Mouse (Mus musculus) left cerebral cortex, adult 8-10 months (tissue): ENCODE results near the gene Rgs14. TPM values are rescaled to one million over a fixed set of nuclear protein-coding genes. Genes with fewer than 3 reads are reported as not detected.

Experiments
- DNase-seq, 2 experiments: peaks; one replicate each; pipeline ENCODE4 v3.0.0; 2022; ENCODE audit warnings: low spot score in 2 of 2
- total RNA-seq, 4 experiments: library from RNA; stranded (reverse); gene quantifications; 2 replicates each; pipeline ENCODE4 v1.2.4; 2022

Rgs14 gene
- 10 to 100 TPM; 54.2 to 59.0 (median 55.0) TPM for total RNA-seq

DNA sequence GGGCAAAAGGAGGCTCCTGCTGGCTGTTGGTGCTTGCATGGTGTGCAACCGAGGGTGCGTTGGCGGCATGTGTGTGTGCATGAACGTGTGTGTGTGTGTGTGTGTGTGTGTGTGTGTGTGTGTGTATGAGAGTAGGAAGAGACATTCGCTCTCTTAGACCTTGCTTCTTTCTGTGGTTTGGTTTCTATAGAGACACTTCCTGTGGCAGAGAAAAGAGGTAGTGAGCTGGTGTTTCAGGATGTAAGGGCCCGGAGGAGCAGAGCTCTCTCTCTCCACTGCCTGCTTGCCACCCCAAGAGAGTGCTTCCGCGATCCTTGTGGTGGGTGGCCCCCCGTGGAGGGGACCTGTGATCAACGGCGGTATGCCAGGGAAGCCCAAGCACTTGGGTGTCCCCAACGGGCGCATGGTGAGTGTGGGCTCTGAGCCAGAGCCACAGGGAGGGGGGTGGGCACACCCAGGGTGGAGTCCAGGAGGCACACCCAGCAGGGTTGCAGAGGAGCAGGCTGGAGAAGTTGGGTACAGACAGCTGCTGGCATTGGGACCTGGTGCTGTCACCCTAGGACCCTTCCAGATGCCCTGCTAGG lies at the start of gene Rgs14:
Gene Rgs14, plus strand, starts transcription at position 202 of the 584 bp plus-strand sequence.
- peak; percentile 26 to 65 for DNase-seq

DNA sequence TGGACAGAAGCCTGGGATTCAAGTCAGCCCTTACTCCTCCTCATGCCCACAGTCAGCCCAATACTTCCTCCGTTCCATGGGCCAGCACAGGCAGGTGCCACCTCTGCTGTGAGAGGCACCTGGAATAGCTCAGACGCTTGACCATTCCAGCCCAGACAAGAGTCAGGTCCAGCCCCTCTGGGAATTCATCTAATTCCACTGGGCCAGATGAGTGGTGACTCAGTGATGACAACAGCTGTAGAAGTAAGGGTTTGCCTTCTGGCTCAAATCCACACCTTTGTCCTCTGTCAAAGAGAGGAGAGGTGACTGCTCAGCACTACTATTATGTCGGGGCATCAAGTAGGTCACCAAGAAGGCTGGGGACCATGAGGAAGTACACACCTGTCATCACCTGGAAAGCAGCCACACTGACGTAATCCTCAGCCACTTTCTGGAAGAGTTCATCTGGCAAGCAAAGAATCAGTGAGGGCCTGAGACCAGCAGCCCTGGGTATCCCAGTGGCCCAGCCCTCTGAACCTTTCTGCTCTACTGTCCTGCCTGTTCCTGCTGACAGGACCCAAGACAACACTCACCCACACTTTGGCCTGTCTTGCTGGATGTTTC lies 49.5 kb upstream of the Rgs14 start, which contains the start of gene Prelid1:
Gene Prelid1, plus strand, starts transcription at position 570 of the 603 bp plus-strand sequence.
- DNase-seq = peak in 1 of 2 experiments; percentile 21

DNA sequence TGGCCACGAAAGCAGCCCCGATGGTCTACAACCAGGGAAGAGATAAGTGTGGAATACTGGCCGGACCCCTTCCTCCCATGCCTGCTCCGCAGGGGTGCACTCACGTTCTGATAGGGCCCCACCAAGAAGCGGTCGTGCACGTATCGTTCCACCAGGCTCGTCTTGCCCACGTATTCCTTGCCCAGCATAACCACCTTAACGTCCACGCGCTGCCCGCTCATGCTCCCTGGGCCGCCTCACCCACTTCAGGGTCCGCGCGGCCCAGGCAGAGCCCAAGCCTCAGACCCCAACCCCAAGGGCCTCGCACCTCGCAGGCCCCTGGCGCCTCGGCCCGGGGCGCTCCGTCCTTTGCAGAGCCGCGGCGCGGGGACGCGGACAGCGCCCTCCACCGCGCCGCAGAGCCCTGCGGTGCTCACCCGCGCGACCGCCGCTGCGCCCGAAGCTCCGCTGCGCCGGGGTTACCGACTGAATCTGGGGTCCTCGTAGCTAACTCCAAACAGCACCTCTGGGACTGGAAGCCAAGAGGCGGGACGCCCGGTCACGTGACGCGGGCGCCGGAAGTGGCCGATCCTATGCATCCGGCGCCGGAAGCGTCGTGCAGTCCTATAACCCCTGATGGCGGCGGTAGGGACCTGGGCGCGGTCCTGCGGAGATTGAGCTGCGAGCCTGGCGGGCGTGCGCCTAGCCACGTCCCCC lies 48.0 kb upstream of the Rgs14 start, which contains the start of gene Rab24:
Gene Rab24, minus strand, starts transcription at position 513 of the 696 bp plus-strand sequence.
- DNase-seq = peak; percentile 79 to 85

DNA sequence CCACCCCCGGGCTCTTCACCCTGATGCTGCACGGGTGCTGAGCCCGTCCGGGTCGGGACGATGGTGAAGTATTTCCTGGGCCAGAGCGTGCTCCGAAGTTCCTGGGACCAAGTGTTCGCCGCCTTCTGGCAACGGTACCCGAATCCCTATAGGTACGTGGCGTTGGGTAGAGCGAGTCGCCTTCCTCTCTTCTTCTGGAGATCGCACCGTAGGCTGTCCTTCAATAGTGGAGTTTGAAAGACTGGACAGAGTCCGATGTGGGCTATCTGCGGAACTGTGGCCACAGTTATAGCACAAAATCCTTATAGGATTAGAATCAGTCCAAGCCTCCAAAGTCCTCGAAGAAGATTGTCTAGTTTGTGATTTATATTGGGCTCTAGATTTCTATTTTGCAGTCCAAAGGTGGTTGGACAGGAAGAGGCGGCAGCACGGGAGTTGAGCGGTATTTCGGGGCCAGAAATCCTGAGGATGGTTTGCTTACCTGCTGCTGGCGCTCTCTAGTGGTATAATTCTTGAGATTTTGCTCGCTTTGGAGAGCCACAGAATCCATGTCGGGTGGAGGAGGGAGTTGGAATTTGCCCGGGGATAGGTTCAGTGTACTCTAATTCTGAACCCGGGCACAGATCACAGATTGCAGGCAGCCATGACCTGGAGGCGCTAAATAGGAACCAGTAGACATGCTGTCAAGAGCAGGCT lies 47.3 kb upstream of the Rgs14 start:
- no peak for DNase-seq

DNA sequence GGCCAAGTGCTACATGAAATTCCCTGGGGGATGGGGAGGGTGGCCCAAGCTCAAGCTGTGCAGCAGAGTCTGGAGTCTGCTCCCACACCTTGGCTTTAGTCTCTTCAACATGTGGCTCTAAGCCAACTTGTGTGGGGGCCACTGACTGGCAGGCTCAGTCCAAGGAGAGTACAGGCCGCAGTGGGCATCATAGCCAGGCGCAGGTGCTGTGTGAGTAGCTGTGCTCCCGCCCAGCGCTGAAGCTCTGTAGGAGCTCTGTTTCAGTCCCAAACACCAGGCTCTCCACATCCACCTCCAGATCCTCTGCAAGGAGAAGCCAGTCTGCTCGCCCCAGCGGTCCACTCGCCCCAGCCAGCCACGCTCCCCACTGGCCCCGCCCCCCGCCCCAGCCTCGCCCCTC lies 43.9 kb upstream of the Rgs14 start:
- peak in 1 of 2 experiments; percentile 54 for DNase-seq

DNA sequence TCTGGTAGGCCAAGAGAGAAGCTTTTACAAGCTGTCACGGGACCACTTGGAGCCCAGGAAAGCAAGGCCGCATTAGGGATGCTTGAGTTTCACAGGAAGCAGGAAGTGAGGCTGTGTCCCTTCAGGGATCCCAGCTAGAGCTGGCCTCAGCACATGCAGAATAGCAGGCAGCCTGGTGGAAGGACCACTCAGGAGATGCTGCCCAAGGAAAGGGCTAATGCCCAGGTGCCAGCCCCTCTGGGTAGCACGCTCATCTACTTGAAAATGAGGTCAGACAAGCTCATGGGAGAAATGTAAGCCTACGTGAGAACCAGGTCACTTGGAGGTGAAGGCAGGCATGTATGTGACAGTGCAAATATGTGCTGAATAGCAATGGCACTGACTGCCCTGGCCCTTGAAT lies 42.4 kb upstream of the Rgs14 start:
- no peak for DNase-seq

DNA sequence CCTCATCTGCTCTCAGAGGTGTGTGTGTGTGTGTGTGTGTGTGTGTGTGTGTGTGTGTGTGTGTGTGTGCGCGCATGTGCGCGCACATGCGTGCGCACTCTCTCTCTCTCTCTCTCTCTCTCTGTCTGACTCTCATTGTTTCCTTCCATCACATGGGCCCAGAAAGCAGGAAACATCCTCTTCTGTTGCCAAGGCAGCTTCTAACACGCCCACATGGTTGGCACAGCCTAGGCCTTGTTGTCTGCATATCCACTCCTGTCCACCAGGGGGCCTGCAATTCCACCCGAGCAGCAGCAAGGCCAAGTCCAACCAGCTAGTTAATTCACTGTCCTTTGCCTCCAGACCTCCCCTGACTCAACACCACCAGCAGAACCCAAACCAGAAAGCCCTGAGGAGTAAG lies 41.9 kb upstream of the Rgs14 start:
- DNase-seq = peak; percentile 73 to 92

DNA sequence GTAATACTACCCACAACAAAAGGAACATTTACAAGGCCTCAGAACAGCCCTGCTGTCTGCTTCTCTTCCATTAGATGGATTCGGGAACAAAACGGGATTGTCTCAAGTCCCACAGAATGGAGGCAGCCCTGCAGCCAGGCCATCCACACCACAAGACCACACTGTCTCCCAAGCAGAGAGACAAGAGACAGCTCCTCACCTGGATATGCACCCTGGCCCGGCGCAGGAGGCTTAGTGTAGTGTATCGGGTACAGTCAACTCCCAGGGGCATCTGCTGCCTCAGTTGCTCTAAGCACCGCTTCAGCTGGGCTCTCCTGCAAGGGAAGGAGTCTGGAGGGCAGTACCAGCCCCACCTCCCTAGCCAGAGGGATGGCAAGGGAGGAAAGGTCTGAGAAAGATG lies 41.4 kb upstream of the Rgs14 start:
- no peak for DNase-seq

DNA sequence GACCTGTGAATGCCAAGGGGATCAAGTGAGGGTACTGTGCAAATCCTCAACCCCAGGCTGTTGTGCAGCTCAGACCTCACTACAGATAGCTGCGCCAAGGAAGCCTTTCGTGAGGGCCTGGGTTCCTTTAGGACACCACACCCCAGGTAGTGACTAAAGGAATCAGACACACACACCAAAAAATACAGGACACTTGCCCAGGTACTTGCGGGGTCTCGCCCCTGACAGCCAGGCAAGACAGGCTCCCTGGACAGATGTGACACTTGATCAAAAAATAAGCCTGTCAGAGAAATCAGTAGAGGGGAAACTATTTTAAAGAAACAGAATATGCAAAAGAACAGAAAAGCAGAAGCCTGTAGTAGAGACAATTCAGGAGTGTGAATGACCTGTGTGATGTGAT lies 40.9 kb upstream of the Rgs14 start:
- no peak for DNase-seq

DNA sequence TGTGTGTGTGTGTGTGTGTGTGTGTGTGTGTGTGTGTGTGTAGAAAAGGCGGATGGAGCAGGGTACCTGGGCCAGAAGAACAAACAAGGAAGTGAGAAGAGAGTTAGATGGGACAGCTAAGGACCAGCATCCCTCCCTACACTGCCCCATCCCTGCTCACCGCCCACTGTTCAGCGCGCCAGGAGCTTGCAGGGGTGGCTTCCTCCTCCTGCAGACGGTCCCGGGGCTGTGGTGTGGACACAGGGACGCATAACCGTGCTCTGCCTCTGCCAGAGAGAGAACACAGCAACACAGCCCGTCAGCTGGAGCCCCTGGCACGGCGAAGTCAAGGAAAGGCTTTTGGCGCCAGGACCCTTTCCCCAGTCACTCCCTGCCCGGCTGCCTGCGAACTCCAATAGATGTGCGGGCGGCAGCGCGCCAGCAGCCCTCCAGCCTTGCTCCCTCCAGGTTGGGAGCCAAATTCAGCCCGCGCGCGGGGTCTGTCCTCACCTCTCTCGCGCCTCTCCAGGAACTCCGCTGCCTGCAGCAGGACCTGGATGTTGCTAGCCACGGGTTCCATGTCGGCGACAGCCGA lies 40.3 kb upstream of the Rgs14 start:
- DNase-seq = no peak

DNA sequence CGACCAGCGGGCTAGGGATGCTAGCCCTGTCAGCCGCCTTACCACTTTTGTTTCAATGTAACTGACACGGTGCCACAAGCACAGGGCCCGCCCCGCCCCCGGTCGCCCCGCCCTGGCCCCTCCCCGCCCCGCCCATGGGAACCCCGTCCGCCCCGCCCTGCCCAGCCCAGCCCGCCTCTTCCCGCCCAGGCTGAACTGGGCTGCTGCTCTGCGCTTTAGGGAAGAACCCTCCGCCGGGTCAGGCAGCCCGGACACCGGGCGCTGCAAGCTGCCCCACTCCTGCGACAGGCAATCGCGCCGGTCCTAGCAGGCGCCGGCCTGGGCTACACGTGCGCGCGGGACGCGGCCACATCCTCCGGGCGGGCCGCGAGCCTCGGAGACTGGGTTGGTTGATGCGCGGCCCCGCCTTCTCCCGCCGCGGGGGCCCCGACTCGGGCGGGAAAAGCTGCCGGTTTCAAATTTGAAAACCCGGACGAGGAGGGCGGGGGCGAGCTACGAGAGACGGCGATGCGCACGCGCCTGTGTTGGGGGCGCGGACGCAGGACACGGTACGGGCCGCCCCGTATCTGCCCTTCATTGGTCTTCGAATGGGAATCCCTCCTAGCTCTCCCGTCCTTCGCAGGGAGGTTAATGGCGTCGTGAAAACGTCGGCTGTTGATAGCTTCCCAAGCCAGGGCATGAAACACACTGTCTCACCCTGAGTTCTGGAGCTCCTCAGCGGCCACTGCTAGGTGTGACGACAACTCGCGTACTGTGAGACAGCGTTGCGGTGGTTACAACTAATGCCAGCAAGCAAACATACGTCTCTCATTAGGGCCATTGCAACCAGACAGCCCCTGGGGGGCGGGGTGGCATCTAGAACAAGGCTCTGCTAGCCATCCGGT lies 39.6 kb upstream of the Rgs14 start, which contains the start of gene Mxd3:
Gene Mxd3, minus strand, starts transcription at position 141 of the 884 bp plus-strand sequence.
- DNase-seq = peak; percentile 61 to 65

DNA sequence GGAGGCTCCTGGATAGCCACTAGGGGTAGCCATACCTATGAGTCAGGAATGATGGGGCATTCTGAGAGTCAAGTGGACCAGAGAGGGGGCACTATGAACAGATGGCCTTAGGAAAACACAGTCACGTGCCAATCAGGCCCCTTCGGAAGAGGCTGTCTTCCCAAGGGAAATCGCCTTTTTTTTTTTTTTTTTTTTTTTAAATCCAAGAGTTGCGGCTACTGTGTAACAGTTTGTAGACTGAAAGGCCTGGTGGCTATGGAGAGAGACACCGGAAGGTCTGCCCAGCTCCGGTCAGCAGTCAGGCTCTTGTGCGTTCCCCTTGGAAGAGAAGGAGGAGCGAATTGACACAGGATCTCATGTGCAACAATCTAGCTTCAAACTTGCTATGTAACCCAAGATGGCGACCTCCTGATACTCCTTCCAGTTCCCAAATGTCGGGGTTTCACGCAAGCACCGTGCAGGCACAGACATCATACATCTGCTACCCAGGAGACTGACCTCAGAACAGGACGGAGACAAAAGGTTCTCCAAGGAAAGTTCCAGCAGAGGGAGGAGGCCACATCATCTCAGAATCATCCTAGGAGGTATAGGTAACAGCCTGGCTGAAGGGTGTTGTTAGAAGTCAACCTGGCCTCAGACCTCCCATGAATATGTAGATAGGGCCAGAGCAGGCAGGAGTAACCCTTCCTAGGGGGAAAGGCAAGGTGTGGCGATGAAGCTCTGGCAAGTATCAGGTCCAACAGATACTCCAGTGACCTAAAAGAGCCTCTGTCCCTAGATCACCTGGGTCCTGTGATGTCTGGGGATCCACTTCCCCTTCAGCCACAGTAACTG lies 38.7 kb upstream of the Rgs14 start:
- DNase-seq = no peak

DNA sequence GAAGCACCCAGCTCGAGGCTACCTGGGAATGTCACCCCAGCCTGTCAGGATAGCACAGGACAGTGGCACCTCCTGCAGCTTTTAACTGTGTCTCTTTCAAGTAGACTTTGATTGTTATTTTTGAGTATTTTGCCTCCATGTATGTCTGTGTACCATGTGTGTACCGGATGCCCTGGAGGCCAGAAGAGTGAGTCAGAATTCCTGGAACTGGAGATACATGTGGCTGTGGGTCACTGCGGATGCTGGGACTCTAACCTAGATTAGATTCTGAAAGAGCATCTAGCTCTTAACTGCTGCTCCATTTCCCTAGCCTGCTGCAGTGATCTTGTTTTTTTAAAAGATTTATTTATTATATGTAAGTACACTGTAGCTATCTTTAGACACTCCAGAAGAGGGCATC lies 37.2 kb upstream of the Rgs14 start:
- DNase-seq = no peak

DNA sequence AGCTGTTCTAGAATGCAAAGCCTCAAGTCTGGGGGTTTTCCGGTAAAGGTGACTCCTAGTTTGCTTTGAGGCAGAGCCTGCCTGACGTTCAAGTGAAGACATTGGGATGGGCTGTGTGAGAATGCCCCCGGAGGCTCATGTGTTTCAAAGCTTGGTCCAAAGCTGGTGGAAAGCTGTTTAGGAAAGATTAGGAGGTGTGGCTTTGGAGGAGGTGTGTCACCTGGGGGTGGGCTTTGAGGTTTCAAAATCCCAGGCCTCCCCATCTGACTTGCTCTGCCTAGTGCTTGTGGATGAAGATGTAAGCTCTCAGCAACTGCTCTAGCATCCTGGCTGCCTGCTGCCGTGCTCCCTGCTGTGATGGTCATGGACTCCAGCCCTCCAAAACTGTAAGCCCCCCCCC lies 33.8 kb upstream of the Rgs14 start:
- no peak for DNase-seq

DNA sequence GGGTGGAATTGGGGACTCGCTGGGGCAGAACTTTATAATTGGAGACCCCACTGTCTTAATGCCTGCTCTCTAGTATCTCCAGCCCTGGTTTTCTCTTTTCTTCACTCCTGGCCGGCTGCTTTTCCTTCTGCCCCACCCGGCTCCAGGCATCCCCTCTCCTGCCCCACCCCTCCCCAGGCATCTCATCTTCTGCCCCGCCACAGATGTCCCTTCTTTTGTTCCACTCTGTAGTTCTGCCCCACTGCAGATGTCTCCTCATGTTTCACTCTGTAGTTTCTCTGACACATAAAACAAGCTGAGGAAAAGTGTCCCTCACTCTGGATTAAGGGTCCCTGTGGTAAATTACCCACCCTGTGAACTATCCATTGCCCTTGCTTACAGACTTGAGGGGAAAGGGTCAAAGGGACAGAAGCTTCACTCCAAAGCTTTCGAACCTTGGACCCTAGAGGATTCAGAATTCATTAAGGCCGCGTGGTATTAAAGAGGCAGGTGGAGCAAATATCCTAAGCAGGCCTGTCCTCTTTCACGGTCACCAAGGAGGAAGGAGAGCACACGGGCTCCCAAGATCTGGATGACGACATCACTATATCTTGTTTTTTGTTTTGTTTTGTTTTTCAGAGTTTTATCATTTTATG lies 32.1 kb upstream of the Rgs14 start:
- no peak for DNase-seq

DNA sequence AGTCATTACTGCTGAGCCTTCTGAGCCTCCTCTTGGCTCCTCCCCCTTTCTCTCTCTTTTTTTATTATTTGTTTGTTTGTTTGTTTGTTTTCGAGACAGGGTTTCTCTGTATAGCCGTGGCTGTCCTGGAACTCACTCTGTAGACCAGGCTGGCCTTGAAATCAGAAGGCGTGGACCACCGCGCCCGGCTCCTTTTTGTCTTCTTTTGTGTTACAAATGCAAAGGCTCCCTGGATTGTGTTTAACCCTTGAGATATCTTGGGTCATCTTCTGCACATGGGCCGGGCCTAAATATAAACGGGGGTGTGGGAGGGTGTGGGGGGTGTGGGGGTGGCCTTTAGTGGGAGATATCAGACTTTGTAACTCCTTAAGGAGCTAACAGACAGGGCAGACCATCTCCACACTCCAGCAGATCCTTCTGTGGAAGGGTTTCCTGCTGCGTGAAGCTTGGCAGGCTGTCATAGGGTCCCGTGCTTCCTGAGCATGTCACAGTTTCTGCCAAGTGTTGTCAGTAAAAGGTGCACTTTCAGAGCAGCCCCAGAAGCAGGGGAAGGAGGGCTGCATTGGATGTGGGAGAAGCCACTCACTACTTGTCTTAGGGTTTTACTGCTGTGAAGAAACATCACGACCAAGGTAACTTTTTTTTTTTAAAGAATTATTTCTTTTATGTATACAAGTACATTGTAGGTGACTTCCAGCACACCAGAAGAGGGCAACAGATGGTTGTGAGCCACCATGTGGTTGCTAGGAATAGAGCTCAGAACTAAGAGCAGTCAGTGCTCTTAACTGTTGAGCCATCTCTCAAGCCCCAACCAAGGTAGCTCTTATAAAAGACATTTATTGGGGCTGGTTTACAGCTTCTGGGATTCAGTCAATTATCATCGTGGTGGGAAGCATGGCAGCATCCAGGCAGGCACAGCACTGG lies 31.1 kb upstream of the Rgs14 start:
- no peak for DNase-seq

DNA sequence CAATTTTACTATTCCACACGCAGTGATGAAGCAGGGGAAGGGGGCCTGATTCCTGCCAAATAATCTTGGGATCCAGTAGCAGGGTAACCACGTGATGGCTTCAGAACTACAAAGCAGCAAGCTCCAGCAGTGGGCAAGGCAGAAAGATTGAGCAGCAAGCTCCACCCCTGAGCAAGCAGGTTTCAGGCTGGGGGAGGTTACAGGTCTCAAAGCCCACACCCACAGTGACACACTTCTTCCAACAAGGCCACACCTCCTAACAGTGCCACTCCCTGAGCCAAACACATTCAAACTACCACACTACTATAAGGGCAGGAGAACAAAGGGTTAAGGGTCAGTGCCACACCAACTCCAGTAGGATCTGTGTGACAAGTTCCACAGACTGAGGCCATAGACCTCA lies 30.3 kb upstream of the Rgs14 start:
- DNase-seq = no peak

DNA sequence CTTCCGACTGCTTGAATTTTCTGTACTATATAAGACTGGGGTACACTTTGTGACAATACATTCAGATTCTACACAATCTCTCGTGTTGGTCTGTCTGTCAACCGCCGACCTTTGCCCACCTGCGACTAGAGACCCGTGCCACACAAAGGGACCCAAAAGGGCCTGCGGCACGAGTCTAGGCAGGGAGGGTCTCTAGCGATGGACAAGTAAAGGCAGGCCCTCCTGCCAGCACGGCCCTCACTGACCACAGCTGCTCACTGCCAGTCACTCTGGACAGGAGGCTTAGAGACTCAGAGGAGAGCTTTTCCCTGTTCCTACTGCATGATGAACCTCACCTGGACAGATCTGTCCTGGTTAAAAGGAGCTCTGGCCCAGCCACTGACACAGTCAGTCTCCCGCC lies 27.1 kb upstream of the Rgs14 start:
- no peak for DNase-seq
